Mouse (Mus musculus) neural tube, embryonic 14.5 days (tissue): ENCODE measurements at regions not wholly inside any gene's neighbourhood (a gene's known extent, or its start where the extent isn't known, plus 50 kb on each side); places are given as distances from the start of the nearest gene placed in this dataset.

Experiments
- ATAC-seq: fragments of 200-750 bp; cut with Nextera tagmentation; 2 replicates; pipeline ENCODE4 v1.8.0; 2017; ENCODE audit warnings: low read depth, mild to moderate bottlenecking, moderate TSS enrichment, moderate library complexity
- H3K27ac ChIP-seq: fragments of 300-500 bp; sonication (generic); 2 replicates; pipeline ENCODE4 v1.5.1; 2014; ENCODE audit warnings: low read depth, mild to moderate bottlenecking, control low read depth, low read length, moderate library complexity, mixed read lengths
- H3K27me3 ChIP-seq: fragments of 300-500 bp; sonication (generic); 2 replicates; pipeline ENCODE4 v1.6.1; 2014; ENCODE audit warnings: low read length; ENCODE audit not compliant: control insufficient read depth, insufficient read depth
- H3K36me3 ChIP-seq: fragments of 300-500 bp; sonication (generic); 2 replicates; pipeline ENCODE4 v1.6.1; 2014; ENCODE audit warnings: low read length, mixed read lengths; ENCODE audit not compliant: control insufficient read depth, insufficient read depth
- H3K4me1 ChIP-seq: fragments of 300-500 bp; sonication (generic); 2 replicates; pipeline ENCODE4 v1.6.1; 2014; ENCODE audit warnings: low read length; ENCODE audit not compliant: control insufficient read depth, insufficient read depth
- H3K4me2 ChIP-seq: fragments of 300-500 bp; sonication (generic); 2 replicates; pipeline ENCODE4 v1.6.1; 2014; ENCODE audit warnings: mild to moderate bottlenecking, low read depth, low read length, control low read depth
- H3K4me3 ChIP-seq: fragments of 300-500 bp; sonication (generic); 2 replicates; pipeline ENCODE4 v1.5.1; 2014; ENCODE audit warnings: low read depth, low read length, control low read depth, mixed read lengths
- H3K9ac ChIP-seq: fragments of 300-500 bp; sonication (generic); replicated peaks from 2 replicates; pipeline ENCODE4 v1.6.1; 2014; ENCODE audit warnings: low read depth, mild to moderate bottlenecking, control low read depth, low read length, mixed read lengths
- H3K9me3 ChIP-seq: fragments of 300-500 bp; sonication (generic); 2 replicates; pipeline ENCODE4 v1.6.1; 2016; ENCODE audit warnings: low read length; ENCODE audit not compliant: control insufficient read depth
- WGBS: fragments of 180-500 bp; shearing (Covaris S2); extraction: QIAGEN DNeasy Blood & Tissue Kit; methylation state at CpG from one replicate; pipeline ENCODE4 v1.1.7; 2014; 5-methylcytosine and 5-hydroxymethylcytosine counted together

- no peaks in the 10 kb centered on the region for H3K27me3 ChIP-seq
- H3K4me1 ChIP-seq = peaks cover 23% of the 10 kb centered on the region
- no peaks in the 10 kb centered on the region for H3K9me3 ChIP-seq
- H3K4me3 ChIP-seq = peak overlapping the region; percentile 89
- 31% methylated on average over 5 of the region's 5 CpGs for WGBS
- peak overlapping the region; percentile 100 for H3K9ac ChIP-seq
- H3K27ac ChIP-seq = peak overlapping the region; percentile 99
- H3K4me2 ChIP-seq = peak overlapping the region; percentile 86
- ATAC-seq = no peak
- peaks cover 9% of the 10 kb centered on the region; the same call in 1 of the 2 replicates for H3K36me3 ChIP-seq
Observed at GRCm38 (mm10) chr9:41582711-41583236, 421.3 kb upstream of the Ubash3b start.

GRCm38 (mm10) chr9:41582171-41582570, 420.7 kb upstream of the Ubash3b start:
- peak overlapping the region; percentile 86 for H3K4me2 ChIP-seq
- H3K9ac ChIP-seq = peak overlapping the region; percentile 100
- 17% methylated on average over 8 of the region's 8 CpGs for WGBS
- H3K4me3 ChIP-seq = peak overlapping the region; percentile 89
- peaks cover 6% of the 10 kb centered on the region; the same call in 1 of the 2 replicates for H3K36me3 ChIP-seq
- H3K27me3 ChIP-seq = no peaks in the 10 kb centered on the region
- peak overlapping the region; percentile 99 for H3K27ac ChIP-seq
- peaks cover 21% of the 10 kb centered on the region for H3K4me1 ChIP-seq
- no peaks in the 10 kb centered on the region for H3K9me3 ChIP-seq
- ATAC-seq = 0 out of 2 replicates have a peak, but pooled peaks have one; percentile 7

- Histone ChIP-seq H3K4me2 (peak overlapping the region; percentile 86), H3K9ac (peak overlapping the region; percentile 100), H3K27me3 (no peaks in the 10 kb centered on the region), H3K4me1 (peaks cover 18% of the 10 kb centered on the region), H3K36me3 (peaks cover 1% of the 10 kb centered on the region; the same call in 1 of the 2 replicates), H3K27ac (peak overlapping the region; percentile 99), H3K4me3 (peak overlapping the region; percentile 89), H3K9me3 (no peaks in the 10 kb centered on the region)
- ATAC-seq = no peak
- 15% methylated on average over 9 of the region's 9 CpGs for WGBS
Observed at GRCm38 (mm10) chr9:41581741-41582140, 420.2 kb upstream of the Ubash3b start.

- Histone ChIP-seq H3K27me3 (no peaks in the 10 kb centered on the region), H3K4me2 (peak overlapping the region; percentile 86), H3K9me3 (no peaks in the 10 kb centered on the region), H3K4me1 (peaks cover 21% of the 10 kb centered on the region), H3K9ac (peak overlapping the region; percentile 100), H3K36me3 (no peaks in the 10 kb centered on the region), H3K27ac (peak overlapping the region; percentile 99), H3K4me3 (peak overlapping the region; percentile 89)
- WGBS = under 1% methylated on average over 14 of the region's 14 CpGs
- ATAC-seq = no peak; the same call in 1 of the 2 replicates
Observed at GRCm38 (mm10) chr9:41581152-41581551, 419.7 kb upstream of the Ubash3b start.

- WGBS = 0% methylated on average over 13 of the region's 13 CpGs
- peaks cover 27% of the 10 kb centered on the region for H3K4me1 ChIP-seq
- H3K9me3 ChIP-seq = no peaks in the 10 kb centered on the region
- H3K27me3 ChIP-seq = no peaks in the 10 kb centered on the region
- H3K9ac ChIP-seq = peak overlapping the region; percentile 100
- H3K27ac ChIP-seq = peak overlapping the region; percentile 99
- peak overlapping the region; percentile 89 for H3K4me3 ChIP-seq
- H3K4me2 ChIP-seq = peak overlapping the region; percentile 86
- peak; percentile 55 for ATAC-seq
- H3K36me3 ChIP-seq = no peaks in the 10 kb centered on the region
Observed at GRCm38 (mm10) chr9:41580611-41581041, 419.1 kb upstream of the Ubash3b start.

GRCm38 (mm10) chr9:41580067-41580466, 418.6 kb upstream of the Ubash3b start:
- ATAC-seq = peak; percentile 16; the same call in 1 of the 2 replicates
- peaks cover 27% of the 10 kb centered on the region for H3K4me1 ChIP-seq
- 0% methylated on average over 4 of the region's 4 CpGs for WGBS

GRCm38 (mm10) chr9:41579107-41580014, 417.9 kb upstream of the Ubash3b start:
- Histone ChIP-seq H3K27ac (peak overlapping the region; percentile 99), H3K4me3 (peak overlapping the region; percentile 89), H3K27me3 (no peaks in the 10 kb centered on the region), H3K4me2 (peak overlapping the region; percentile 86), H3K4me1 (peaks cover 27% of the 10 kb centered on the region), H3K9ac (peak overlapping the region; percentile 100), H3K36me3 (no peaks in the 10 kb centered on the region), H3K9me3 (no peaks in the 10 kb centered on the region)
- peak; percentile 73 for ATAC-seq
- 16% methylated on average over 13 of the region's 13 CpGs for WGBS

More at GRCm38 (mm10) chr9:41580067-41580466, 418.6 kb upstream of the Ubash3b start:
- peak overlapping the region; percentile 86; the same call in 1 of the 2 replicates for H3K4me2 ChIP-seq
- peak overlapping the region; percentile 89 for H3K4me3 ChIP-seq
- no peaks in the 10 kb centered on the region for H3K27me3 ChIP-seq
- peak overlapping the region; percentile 100 for H3K9ac ChIP-seq
- H3K9me3 ChIP-seq = no peaks in the 10 kb centered on the region
- no peaks in the 10 kb centered on the region for H3K36me3 ChIP-seq
- peak overlapping the region; percentile 99 for H3K27ac ChIP-seq

- Histone ChIP-seq H3K9ac (peak overlapping the region; percentile 100), H3K4me3 (peak overlapping the region; percentile 89), H3K36me3 (no peaks in the 10 kb centered on the region), H3K27me3 (no peaks in the 10 kb centered on the region), H3K9me3 (no peaks in the 10 kb centered on the region), H3K27ac (peak overlapping the region; percentile 99), H3K4me1 (peaks cover 27% of the 10 kb centered on the region), H3K4me2 (peak overlapping the region; percentile 86)
- 41% methylated on average over 14 of the region's 14 CpGs for WGBS
- ATAC-seq = no peak
Observed at GRCm38 (mm10) chr9:41578221-41579106, 417.0 kb upstream of the Ubash3b start.
